Mouse (Mus musculus) heart, postnatal 0 days (tissue): ENCODE results near the gene Rab7.

Experiments
- CTCF ChIP-seq: IDR thresholded peaks from 2 replicates; pipeline ENCODE4 v1.5.1; 2016; ENCODE audit warnings: antibody characterized with exemption, control low read depth, low read depth
- EP300 ChIP-seq: IDR thresholded peaks from 2 replicates; pipeline ENCODE4 v1.6.1; 2016; ENCODE audit warnings: antibody characterized with exemption, low read depth

- TF ChIP-seq CTCF, result no peak
- TF ChIP-seq EP300, result no peak
Measured at GRCm38 (mm10) chr6:87991886-87992285, 53.2 kb downstream of the Rab7 start.
